Mouse (Mus musculus): ENCODE measurements around the gene Nlrc5.

DNA sequence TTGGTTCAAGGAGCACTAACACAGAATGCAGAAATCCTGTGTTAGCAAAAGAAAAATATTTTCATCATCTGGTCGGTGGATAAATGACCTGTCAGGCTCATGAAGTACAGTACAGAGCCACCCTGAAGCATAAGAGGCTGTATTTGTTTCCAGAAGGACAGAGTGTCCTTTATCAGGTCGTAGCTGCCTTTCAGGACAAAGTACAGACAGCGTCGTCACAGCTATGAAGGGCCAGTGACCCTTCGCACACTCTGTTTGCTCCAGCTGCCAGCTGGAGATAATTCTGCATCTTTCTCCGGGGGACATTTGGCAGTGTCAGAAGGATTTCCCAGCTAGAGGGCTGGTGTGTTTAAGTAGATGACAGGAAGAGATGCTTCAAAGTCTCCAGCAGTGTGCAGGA lies 41.5 kb upstream of the Nlrc5 start:
- TF ChIP-seq CTCF (IDR thresholded peaks at IDR 0.05; ENCODE audit: borderline replicate concordance, insufficient read depth, low read depth, low read length) (no peak), POLR2A (IDR thresholded peaks at IDR 0.05; ENCODE audit: borderline replicate concordance, insufficient read depth, low read length) (no peak)

All from cerebellum, adult 2 months (tissue).